Mouse (Mus musculus) limb, embryonic 14.5 days (tissue): ENCODE results near the gene Nmt1. TPM values are rescaled to one million over a fixed set of nuclear protein-coding genes. Genes with fewer than 3 reads are reported as not detected.

ENCODE experiments used
- ATAC-seq: fragments of 200-750 bp; cut with Nextera tagmentation; 2 replicates; pipeline ENCODE4 v1.8.0; 2017; ENCODE audit warnings: low read depth, moderate number of reproducible peaks, moderate TSS enrichment; ENCODE audit not compliant: low FRiP score
- DNase-seq: peaks from one replicate; pipeline ENCODE4 v3.0.0-alpha.2; 2015; ENCODE audit warnings: low spot score
- H3K27ac ChIP-seq: fragments of 300-500 bp; sonication (generic); replicated peaks from 2 replicates; pipeline ENCODE4 v1.5.1; 2014; ENCODE audit warnings: low read depth, mild to moderate bottlenecking, low read length, moderate library complexity, mixed read lengths
- H3K27me3 ChIP-seq: fragments of 300-500 bp; sonication (generic); 2 replicates; pipeline ENCODE4 v1.6.1; 2014; ENCODE audit warnings: low read length, mixed read lengths; ENCODE audit not compliant: control insufficient read depth, insufficient read depth
- H3K36me3 ChIP-seq: fragments of 300-500 bp; sonication (generic); 2 replicates; pipeline ENCODE4 v1.6.1; 2014; ENCODE audit warnings: mild to moderate bottlenecking, low read length, moderate library complexity, mixed read lengths; ENCODE audit not compliant: control insufficient read depth, insufficient read depth
- H3K4me1 ChIP-seq: fragments of 300-500 bp; sonication (generic); 2 replicates; pipeline ENCODE4 v1.6.1; 2014; ENCODE audit warnings: antibody characterized with exemption, low read length, mixed read lengths; ENCODE audit not compliant: control insufficient read depth, insufficient read depth
- H3K4me2 ChIP-seq: fragments of 300-500 bp; sonication (generic); replicated peaks from 2 replicates; pipeline ENCODE4 v1.6.1; 2014; ENCODE audit warnings: low read depth, mild to moderate bottlenecking, low read length, moderate library complexity; ENCODE audit not compliant: severe bottlenecking
- H3K4me3 ChIP-seq: fragments of 300-500 bp; sonication (generic); replicated peaks from 2 replicates; pipeline ENCODE4 v1.5.1; 2014; ENCODE audit warnings: low read length
- H3K9ac ChIP-seq: fragments of 300-500 bp; sonication (generic); 2 replicates; pipeline ENCODE4 v1.6.1; 2014; ENCODE audit warnings: mild to moderate bottlenecking, low read depth, low read length, moderate library complexity; ENCODE audit not compliant: severe bottlenecking
- H3K9me3 ChIP-seq: fragments of 300-500 bp; sonication (generic); 2 replicates; pipeline ENCODE4 v1.6.1; 2016; ENCODE audit warnings: low read length; ENCODE audit not compliant: control insufficient read depth
- POLR2A ChIP-seq: fragments of 200-500 bp; IDR thresholded peaks from 2 replicates; pipeline ENCODE4 v1.8.0; 2012; ENCODE audit warnings: inconsistent platforms, mild to moderate bottlenecking, moderate library complexity, borderline replicate concordance; ENCODE audit not compliant: insufficient read depth, insufficient read length; ENCODE audit errors: extremely low read depth
- WGBS: fragments of 180-500 bp; shearing (Covaris S2); extraction: QIAGEN DNeasy Blood & Tissue Kit; methylation state at CpG from one replicate; pipeline ENCODE4 v1.1.7; 2014; 5-methylcytosine and 5-hydroxymethylcytosine counted together
- polyA plus RNA-seq, 2 experiments: library from polyadenylated mRNA; depleted of rRNA in 1 of 2; stranded (reverse) in 1 of 2; unstranded in 1 of 2; fragments of >200 nt; fragmentation: Nextera tagmentation in 1 of 2; extraction: Ambion mirVana in 1 of 2; gene quantifications; 2 replicates each; pipeline versions ENCODE4 v1.2.1 to v1.2.3; 2012 to 2014

Gene Nmt1
- polyA plus RNA-seq (2012; rRNA removed) (45.9 and 48.9 TPM in 2 replicates), polyA plus RNA-seq (2014; fragmentation: Nextera tagmentation; extraction: Ambion mirVana) (50.2 and 53.9 TPM in 2 replicates)

GRCm38 (mm10) chr11:103028176-103028891 lies at the start of gene Nmt1, which contains the start of gene Dcakd:
Nmt1 (plus strand) TSS chr11:103028190.
Dcakd (minus strand) TSS chr11:103028333.
- WGBS = under 1% methylated on average over 36 of the region's 36 CpGs
- ATAC-seq = peak; percentile 98
- Histone ChIP-seq H3K4me3 (peak within 1 kb of the TSS; percentile 77), H3K9me3 (no peaks in the 10 kb centered on the region), H3K4me2 (peak within 1 kb of the TSS; percentile 74), H3K36me3 (peaks cover 15% of the 10 kb centered on the region; the same call in 1 of the 2 replicates), H3K4me1 (peaks cover 12% of the 10 kb centered on the region), H3K27ac (peak within 1 kb of the TSS; percentile 63), H3K9ac (peak within 1 kb of the TSS; percentile 72), H3K27me3 (no peaks in the 10 kb centered on the region)
- peak; percentile 98 for DNase-seq
- peak; percentile 65; the same call in 1 of the 2 replicates for TF ChIP-seq POLR2A

GRCm38 (mm10) chr11:102981151-102981890 lies 46.7 kb upstream of the Nmt1 start:
- Histone ChIP-seq H3K27me3 (no peaks in the 10 kb centered on the region), H3K36me3 (no peaks in the 10 kb centered on the region), H3K4me1 (no peaks in the 10 kb centered on the region), H3K4me3 (no peak overlapping the region), H3K4me2 (no peak overlapping the region), H3K9me3 (no peaks in the 10 kb centered on the region), H3K27ac (no peak overlapping the region), H3K9ac (no peak overlapping the region)
- 65% methylated on average over 10 of the region's 10 CpGs for WGBS
- no peak for DNase-seq
- no peak for ATAC-seq
- no peak for TF ChIP-seq POLR2A

- 91% methylated on average over 9 of the region's 9 CpGs for WGBS
- DNase-seq = no peak
- no peaks in the 10 kb centered on the region for H3K36me3 ChIP-seq
- no peak overlapping the region for H3K4me2 ChIP-seq
- H3K9me3 ChIP-seq = no peaks in the 10 kb centered on the region
- no peak overlapping the region for H3K27ac ChIP-seq
- no peaks in the 10 kb centered on the region for H3K4me1 ChIP-seq
- H3K4me3 ChIP-seq = no peak overlapping the region
- TF ChIP-seq POLR2A = no peak
- H3K9ac ChIP-seq = no peak overlapping the region
- H3K27me3 ChIP-seq = peaks cover 4% of the 10 kb centered on the region; the same call in 1 of the 2 replicates
- no peak for ATAC-seq
These were observed 43.9 kb upstream of the Nmt1 start for GRCm38 (mm10) chr11:102984086-102984485.

- DNase-seq (no peak), ATAC-seq (no peak)
- Histone ChIP-seq H3K4me3 (no peak overlapping the region), H3K36me3 (no peaks in the 10 kb centered on the region), H3K9me3 (no peaks in the 10 kb centered on the region), H3K4me1 (0 out of 2 replicates have a peak, but pooled peaks cover 2% of the 10 kb centered on the region), H3K4me2 (no peak overlapping the region), H3K27ac (no peak overlapping the region), H3K27me3 (peaks cover 9% of the 10 kb centered on the region), H3K9ac (no peak overlapping the region)
- 68% methylated on average over 4 of the region's 4 CpGs for WGBS
- no peak for TF ChIP-seq POLR2A
These were observed 43.4 kb upstream of the Nmt1 start for GRCm38 (mm10) chr11:102984615-102985014.

- WGBS = 59% methylated on average over 6 of the region's 6 CpGs
- no peak for TF ChIP-seq POLR2A
These were observed 42.8 kb upstream of the Nmt1 start for GRCm38 (mm10) chr11:102985160-102985559.

More at GRCm38 (mm10) chr11:102985160-102985559, 42.8 kb upstream of the Nmt1 start:
- no peak overlapping the region for H3K9ac ChIP-seq
- no peaks in the 10 kb centered on the region for H3K9me3 ChIP-seq
- no peak for ATAC-seq
- H3K27me3 ChIP-seq = peaks cover 15% of the 10 kb centered on the region
- H3K27ac ChIP-seq = no peak overlapping the region
- H3K4me3 ChIP-seq = no peak overlapping the region
- no peak overlapping the region for H3K4me2 ChIP-seq
- H3K4me1 ChIP-seq = 0 out of 2 replicates have a peak, but pooled peaks cover 7% of the 10 kb centered on the region
- H3K36me3 ChIP-seq = no peaks in the 10 kb centered on the region
- no peak for DNase-seq
